Mouse (Mus musculus) spleen, postnatal 14 days (tissue): ENCODE results near the gene Mzt1.
"Not testable (repeated sequence)": the region's sequence is repeated elsewhere in the genome, so short reads cannot be mapped to it uniquely, and the experiment has no call there.

Experiments used
- DNase-seq, 2 experiments: peaks; one replicate each; pipeline ENCODE4 v3.0.0; 2021 to 2022; ENCODE audit warnings: low spot score in 2 of 2

The Mzt1 gene

DNA sequence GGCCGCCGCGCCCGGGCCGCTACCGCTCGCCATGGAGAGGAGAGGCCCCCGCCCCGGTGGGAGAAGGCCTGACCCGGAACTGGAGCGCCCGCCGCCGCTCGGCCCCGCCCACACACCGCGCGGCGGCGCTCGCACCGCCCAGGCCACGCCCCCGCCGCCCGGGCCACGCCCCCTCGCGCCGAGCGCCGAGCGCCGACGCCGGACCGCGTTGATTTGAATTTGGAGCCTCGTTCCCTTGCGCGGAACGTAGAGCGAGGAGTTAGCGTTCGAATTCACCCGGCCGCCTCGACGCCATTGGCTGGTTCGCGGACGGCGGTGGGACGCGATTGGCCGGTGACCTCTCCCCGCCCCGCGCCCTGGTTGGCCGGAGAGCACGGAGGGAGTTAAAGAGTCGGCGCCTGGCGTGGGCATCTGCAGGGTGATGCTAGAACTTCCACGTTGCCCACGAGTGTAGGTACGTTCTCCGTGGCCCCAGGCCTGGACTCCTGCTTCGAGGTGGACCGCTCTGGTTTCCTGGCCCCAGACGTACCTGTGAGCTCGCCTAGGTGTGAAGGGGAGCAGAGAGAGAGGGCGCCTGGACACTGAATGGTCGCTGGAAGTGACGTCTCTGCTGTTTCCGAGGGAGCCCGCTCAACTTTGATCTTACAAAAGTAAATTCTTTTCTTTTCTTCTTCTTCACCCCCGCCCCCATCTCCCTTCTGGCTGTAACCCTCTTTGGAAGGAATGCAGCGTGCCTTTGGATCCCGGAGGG, at the start of gene Mzt1, which contains the start of gene Bora:
Mzt1 (minus strand) TSS at position 104 of the 751 bp plus-strand sequence.
Bora (plus strand) TSS at position 192 of the 751 bp plus-strand sequence.
- peak; percentile 91 for DNase-seq

DNA sequence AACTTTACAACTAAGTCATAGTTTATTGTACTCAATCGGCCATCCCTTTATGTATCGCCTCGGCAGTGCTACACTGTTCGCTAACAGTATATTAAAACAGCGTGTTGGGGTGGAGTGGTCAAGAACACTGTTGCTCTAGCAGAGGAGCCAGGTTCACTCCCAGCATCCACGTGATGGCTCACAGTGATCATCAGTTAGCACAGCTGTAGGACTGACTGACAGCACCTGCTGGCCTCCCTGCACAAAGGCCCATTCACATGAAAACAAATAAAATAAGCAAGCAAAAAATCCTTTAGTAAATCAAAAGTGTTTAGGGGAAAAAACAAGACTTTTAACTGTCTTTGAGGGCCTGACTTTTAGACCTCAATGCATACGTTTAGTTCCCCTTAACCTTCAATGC, 43.0 kb upstream of the Mzt1 start:
- no peak for DNase-seq

DNA sequence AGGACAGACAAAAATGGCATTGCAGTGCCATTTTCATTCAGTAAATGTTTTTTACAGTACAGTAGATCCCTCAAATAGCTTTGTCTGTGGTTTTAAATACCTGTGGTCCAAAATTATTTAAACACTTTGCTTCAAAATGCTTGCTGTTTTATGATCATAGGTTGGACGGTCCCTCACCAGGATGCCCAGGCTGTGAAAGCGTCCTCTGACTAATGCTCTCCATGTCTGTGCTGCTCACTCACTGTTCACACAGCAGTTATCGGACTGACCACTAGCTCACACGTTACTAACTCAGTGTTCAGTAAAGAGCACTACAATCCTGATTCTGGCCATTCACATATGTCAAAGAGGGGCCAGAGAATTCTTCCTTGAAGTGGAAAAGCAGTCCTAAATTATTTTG, 25.2 kb upstream of the Mzt1 start:
- no peak for DNase-seq

DNA sequence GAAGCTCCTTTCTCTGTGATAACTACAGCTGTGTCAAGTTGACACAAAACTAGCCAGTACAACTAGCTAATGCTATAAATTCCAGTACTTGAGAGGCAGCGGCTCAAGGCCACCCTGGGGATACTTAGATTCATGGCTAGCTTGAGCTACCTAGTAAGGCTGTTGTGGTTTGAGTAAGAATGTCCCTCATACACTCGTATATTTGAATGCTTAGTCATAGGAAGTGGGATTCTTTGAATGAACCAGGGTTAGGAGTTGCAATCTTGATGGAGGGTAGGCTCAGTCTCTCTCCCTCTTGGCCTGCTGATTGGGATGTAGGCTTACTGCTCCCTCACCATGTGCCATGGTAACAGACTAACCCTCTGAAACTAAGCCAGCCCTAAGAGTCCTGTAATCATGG, 17.2 kb upstream of the Mzt1 start:
- DNase-seq: no peak

DNA sequence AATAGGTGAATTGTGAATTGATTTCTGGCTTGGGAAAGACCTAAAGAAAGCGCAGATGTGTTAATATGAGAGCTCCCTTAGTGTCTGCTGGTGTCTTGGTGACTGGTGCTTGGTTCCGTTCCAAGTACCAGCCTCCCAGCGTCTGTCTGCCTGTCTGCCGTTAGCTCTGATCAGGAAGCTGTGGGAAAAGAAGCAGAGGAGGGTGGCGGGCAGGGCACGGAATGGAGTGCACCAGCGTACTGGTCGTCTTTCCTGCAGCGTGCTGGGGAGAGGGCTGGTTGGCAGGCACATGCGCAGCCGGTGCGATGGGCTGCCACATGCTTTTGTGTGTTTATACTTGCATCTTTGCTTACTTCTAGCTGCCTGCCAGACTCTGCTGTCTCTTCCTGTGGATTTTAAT, 14.7 kb upstream of the Mzt1 start:
- no peak for DNase-seq

DNA sequence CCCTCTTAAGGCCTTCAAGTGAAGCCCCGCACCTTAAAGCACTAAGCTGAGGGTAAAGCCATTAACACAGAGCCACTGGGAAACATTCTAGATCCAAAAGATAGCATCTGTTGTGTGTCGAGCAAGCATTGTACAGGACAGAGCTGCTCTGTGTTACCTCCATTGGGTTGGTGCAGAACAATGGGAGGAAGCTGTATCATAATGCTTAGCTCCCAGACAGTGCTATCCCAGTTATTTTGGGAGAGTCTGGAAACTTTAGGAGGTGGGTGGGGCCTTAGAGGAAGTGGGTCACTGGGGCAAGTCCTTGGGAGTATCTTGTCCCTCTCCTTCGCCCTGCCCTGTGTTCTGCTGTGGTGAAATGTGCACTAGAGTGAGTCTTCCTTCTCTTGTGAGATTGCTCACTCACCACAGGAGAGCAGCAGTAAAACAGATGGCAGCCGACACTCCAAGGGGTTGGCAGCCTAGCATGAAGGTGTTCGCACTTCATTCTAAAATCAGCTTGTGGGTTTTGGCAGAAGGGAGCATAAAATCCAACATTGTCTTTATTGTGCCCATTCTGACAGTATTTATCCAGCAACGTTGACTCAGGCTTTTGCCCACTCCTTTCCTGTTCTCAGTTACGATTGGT, 13.1 kb upstream of the Mzt1 start:
- DNase-seq: no peak

DNA sequence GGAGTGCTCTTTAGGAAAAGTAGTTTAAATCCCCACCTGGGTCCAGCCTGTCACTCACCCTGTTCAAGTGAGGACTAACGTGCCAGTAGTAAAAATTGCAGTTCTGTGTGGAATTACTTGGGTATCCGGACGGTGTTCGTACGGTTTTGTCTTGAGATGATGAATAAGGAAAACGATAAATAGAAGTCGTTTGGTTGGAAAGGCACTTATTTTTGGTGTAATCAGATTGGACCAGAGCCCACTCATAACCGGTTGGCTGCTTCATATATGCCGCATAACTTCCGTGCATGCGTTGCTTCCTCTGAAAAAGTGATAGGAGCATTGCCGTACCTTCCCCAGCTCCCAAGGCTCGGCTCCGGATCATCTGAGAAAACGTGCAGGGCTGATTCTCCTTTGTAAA, 848 bp upstream of the Mzt1 start:
- DNase-seq: no peak

DNA sequence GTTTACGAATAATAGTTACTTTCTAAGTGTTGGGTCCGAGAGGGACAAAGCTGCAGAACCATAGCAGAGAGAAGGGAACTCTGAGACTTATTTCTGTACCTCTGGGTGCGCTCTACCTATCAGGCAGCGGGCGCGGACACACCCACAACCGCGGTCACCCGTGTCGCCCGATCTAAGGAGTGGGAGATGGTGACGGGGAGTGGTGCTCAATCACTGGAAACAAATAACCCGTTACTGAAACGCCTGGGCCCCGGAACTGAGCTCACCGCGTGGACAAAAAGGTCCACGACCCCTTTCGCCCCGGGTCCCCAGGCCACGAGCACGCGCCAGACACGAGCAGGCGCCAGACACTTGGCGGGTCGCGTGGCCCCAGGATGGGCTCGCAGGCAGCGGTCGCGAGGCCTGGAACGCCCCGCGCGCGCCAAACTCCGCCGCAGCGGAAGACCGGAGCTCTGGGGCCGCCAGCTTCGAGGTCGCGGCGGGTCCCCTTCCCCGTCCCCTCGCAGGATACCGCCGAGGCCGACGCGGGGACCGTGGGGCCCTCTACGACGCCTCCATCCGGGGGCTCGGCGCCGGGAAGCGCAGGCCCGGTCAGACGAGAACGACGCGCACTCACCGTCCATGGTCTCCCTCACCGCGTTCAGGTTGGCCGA, 430 bp downstream of the Mzt1 start:
- DNase-seq: peak; percentile 27 to 39

DNA sequence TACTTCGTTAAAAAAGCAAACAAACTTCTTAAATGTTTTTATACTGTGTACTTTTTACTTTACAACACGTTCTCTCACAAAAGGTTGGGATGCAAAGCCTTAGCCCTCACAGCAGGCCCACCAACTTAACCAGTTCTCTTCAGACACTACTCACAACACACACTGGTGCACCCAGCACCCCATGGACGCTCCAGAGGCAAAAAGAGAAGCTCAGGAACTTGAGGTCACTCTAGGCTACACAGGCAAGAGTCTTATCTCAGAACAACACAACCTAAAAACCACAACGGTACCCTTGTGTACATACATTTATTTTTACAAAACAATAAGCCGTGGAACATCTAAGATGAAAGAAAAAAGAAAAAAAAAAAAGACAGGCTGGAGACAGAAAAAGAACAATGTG, 1.2 kb downstream of the Mzt1 start:
- no peak for DNase-seq

DNA sequence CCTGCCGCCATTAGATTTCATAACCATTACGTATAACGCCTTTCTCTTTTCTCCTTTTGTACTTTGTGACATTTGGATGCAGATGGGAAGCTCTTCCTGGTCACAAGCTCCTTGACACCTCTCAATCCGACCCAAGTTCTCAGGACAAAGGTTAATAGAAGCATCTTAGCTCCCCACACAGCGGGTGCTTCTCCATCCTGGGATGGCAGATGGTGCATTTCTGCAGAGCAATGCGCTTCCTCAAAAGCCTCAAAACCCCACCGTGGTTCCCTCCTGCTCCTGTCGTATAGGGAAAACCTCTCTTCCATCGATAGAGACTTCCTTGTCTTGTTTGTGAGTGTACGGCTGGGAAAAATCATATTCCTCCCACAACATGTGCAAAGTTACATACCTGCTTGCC, 1.8 kb downstream of the Mzt1 start:
- DNase-seq: no peak

DNA sequence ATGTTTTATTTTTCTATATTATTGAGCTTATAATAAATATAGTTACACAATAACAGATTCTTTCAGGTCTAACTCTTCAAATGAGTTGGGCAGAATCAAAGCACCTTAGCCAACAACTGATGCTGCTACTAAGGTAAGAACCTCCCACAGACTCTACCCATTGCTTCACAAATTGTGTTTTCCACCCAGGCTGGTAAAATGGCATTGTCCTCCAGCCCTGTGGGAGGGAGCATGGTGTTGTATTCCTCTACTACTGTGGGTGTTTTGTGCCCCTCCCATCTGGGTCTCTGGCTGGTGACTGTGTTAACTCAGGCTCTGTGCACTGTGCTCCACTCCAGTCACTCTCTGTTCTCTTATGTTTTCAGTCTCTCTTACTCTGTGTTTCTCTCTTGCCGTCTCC, 2.4 kb downstream of the Mzt1 start:
- no peak for DNase-seq

DNA sequence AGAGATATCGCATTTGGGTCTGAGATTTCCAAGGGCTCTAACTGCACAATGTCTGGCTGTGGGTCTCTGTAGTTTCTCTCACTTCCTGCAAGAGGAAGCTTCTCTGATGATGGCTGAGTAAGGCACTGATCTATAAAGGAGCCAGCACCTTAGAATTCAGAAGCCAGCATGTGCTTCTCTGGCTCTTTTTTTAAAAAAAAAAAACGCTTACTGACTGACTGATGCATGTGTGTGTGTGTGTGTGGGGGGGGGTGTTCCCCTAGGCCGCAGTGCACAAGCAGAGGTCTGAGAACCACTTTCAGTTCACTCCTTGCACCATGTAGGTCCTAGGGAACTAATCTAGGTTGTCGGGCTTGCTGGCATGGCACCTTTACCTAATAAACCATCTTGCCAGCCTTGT, 4.5 kb downstream of the Mzt1 start:
- no peak for DNase-seq

DNA sequence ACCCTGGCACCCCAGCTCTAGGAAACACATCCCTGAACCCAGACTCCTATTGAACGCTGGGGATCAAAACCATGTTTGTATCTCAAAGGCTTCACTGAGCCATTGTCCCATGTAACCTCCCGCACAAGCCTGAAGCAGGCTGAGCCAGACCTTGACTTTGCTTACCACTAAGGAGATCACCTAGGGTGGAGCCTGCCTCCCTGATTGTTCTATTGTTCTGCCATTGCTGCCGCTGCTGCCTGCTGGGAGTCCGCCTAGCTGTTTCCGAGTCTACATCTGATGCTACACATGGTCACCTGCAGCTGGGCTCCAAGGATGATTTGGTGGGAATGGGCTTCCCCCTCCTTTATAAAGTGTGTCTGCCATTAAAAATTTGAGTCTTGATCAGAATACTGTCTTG, 6.6 kb downstream of the Mzt1 start:
- DNase-seq: not testable (repeated sequence)

DNA sequence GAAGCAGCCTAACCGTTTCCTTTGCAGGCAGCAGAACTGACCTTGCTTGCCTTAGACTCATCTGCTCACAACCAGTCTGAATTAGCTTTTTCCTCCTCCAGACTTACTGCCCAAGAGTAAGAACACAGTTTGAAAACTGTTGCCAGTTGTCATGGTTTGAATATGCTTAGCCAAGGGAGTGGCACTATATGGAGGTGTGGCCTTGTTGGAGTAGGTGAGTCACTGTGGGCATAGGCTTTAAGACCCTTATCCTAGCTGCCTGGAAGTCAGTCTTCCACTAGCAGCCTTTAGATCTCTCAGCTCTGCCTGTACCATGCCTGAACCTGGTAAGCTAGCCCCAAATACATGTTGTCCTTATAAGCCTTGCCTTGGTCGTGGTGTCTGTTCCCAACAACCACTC, 8.2 kb downstream of the Mzt1 start:
- no peak for DNase-seq

DNA sequence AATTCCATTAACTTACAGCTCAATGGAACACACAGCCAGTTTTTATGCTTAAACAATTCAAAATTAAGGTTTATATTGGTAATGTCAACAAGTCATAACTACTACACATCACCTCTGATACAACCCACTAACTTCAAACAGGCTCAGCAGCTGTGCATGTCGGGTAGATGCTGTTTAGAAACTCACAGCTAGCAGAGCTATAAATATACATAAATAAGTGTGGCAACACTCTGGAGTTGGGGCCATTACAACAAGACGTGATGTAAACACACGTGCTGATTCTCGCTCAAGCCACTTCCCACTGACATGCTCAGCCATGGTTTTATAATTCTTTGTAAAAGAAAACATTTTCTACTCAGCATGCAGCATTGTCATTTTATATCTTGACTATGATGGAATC, 9.9 kb downstream of the Mzt1 start:
- no peak for DNase-seq

DNA sequence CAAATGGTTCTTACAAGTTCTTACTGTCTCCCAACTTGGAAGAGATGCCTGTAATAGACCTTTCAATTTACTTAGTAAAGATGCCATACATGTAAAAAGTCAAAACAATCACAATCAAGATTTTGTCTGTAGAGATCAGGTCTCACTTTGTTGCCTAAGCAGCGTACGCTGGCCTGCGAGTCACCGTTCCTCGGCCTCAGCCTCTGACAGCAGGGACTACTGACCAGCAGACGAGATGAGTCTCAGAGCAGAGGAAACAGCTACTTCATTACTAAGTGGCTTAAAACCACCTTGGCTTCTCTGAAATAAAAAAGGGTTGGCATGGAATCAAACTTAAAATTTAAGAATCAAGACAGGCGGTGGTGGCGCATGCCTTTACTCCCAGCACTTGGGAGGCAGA, 11.1 kb downstream of the Mzt1 start:
- not testable (repeated sequence) for DNase-seq

DNA sequence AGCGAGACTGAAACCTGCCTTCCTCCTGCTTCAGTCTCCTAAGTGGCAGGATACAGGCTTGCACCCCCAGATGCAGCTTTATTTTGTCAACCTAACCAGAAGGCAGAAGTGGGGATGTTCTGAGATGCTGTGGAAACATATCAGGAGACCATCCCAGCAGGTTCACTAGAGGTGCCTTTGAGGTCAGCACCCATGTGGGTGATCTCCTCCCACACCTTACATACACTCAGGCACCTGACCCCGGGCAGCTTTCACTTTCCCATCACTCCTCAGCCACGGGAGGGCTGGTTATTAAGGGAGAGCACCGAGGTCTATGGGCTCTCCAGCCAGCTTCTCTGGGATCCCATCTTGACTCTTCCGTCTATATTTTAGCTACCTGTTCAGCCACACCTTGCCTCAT, 13.3 kb downstream of the Mzt1 start:
- no peak for DNase-seq

DNA sequence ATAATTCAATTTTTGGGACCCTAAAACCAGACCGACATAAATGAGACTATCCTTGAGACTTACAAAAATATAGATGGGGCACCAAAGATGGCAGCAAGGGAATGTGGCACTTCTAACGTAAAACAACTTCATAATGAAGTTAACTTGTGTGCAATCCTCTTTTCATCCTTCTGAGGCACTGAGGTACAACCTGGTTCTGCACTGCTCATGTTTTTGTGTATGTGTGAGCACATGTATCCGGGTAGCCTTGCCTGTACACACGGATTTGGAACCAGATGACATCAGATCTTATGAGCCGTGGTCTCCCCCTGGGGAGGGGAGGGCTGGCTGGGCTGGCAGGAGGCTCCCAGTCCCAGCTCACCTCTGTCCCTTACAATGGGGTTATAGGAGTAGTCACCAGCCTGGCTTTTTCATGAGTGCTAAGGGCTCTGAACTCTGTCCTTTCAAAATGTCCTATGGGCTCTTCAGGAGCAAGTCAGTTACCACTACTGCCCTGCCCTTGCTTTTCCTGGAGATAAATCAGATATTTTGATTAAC, 14.5 kb downstream of the Mzt1 start:
- no peak for DNase-seq

DNA sequence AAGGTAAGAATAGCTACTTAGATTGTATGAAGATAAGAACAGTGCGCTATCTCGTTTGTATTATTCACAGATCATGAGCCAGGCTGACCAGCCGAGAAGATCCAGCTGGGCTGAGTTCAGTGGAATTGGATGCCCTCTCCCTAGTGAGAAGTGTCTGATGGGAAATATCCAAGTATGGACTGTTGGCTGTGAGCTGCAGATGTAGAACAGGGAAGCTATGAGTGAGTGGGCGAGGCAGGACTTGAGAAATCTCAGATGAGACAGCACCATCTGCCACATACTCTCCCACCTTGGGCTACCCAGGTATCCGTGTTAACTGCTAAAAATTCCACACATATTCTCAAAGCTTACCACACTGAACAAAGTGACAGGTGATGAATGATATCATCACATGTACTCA, 15.9 kb downstream of the Mzt1 start:
- DNase-seq: no peak

DNA sequence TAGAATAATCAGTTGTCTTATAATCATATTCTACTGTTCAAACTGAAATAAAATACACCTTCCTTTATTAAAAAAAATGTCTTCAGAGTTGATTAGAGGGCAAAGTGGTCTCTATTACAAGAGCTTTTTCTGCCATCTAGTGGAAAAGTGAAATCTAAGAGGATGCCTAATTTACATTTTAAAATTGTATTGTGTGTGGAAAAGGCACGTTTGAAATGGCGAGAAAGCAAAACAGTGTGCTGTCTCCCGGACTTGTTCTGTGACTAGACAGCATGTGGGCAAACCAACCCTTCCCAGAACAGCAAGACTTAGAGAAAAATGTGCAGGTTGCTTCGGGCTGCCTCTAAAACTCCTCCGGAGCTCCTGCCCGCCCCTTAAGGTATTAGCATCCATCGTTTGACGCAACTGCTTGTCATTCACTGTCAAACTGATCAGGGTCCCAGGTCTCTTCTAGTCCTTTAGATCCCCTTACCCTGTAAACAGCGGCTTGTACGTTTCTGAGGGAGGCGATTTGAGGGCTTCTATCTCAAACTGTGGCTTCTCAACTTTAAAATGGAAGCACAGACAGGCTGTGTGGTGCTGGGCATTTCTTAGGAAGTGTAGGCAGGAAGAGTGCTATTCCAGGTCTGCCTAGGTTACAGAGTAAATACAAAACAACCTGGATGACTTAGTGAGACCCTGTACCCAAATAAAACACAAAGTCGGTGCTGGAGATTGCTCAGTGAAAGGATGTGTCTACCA, 23.4 kb downstream of the Mzt1 start:
- DNase-seq: no peak

DNA sequence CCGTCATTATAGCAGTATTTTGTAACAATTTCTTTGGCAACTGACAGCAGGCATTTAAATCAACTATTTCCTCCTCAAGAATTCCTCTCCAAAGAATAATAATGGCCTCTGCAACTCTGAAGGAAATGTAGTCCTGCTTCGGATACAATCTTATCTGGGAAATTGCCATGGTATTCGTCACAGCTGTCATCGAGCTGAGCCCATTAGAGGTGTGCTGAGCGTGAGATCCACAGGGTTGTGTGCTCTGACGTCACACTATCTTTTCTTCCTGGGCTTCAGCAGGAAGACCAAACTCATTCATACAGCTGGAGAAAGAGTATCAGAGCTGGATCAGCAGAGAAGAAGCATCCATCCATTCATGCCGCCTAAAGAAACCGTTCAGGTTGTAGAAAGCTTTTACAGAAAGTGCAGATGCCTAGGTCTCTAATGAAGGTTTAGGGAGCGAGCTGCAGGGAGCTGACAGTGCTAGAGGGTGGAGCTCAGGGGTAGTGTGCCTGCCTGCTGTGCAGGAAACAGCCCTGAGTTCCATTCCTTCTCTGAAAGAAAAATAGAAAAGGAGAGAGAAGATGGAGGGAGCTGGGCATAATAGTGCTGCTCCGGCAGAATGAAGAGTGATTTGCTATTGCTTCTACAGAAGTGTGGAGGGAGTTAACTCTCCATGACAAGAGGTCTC, 26.7 kb downstream of the Mzt1 start:
- no peak for DNase-seq

DNA sequence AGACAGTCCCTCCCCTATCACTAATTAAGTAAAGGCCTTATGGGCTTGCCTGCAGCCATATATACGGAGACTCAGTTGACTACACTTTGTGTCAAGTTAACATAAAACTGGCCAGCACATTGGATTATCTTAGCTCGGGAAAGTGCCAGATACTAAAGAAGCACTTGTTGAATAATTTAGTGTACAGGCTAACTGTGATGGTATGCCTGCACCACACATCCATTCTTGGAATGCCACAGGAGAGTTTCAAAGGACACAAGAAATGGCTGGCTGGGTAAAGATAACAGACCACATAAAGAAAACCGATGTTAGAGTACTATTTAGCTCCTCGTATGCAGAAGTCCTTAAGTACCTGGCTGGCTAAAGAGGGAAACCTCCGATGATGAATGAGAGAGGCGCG, 27.2 kb downstream of the Mzt1 start:
- no peak for DNase-seq
